Mouse (Mus musculus): ENCODE results near the gene Szrd1.

DNA sequence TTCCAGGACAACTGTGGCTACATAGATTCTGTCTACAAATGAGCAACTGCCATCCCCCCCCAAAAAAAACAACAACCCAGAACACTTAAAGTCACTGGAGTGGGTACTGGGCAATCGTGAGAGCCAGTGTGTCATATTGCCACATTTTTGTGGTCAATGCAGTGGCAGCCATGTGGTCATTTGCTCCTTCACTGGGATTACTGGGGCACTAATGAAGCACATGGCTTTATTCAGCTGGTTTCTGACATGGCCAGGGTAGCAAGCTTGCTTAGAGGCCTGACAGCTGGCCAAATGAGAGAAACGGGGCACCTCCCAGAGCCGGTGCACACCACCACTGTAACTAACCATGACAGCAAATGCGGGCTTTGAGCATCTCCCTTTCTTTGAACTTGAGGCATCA lies 38.9 kb upstream of the Szrd1 start:
- no peak for TF ChIP-seq GATA1 (IDR thresholded peaks at IDR 0.05; ENCODE audit: borderline replicate concordance, low read length)
- TF ChIP-seq FLI1 (IDR thresholded peaks at IDR 0.05; ENCODE audit: low read length) = no peak
